ENCODE assay signal across 8 mouse cellular contexts in genomic region chr4:146067594-146067993, GRCm38 (mm10). TPM values are rescaled to one million over a fixed set of nuclear protein-coding genes. Genes with fewer than 3 reads are reported as not detected.
DNase-seq lines count a peak whose midpoint lies in the region; ATAC-seq and TF ChIP-seq lines count a peak whose summit lies in the region.
"Not testable (repeated sequence)": the region's sequence is repeated elsewhere in the genome, so short reads cannot be mapped to it uniquely, and the experiment has no call there.

No protein-coding gene starts in this region.

- not testable (repeated sequence) for H3K27me3 ChIP-seq in E14TG2a.4 (ENCODE audit: insufficient read depth, low read length); forebrain, embryonic 15.5 days; hindbrain, embryonic 12.5 days; kidney, embryonic 16.5 days (ENCODE audit: insufficient read depth, low read length); liver, embryonic 15.5 days; neural tube, embryonic 11.5 days (ENCODE audit: control insufficient read depth, insufficient read depth, low read length)

- H3K36me3 ChIP-seq in E14TG2a.4 (ENCODE audit: insufficient read depth, low read length); forebrain, embryonic 15.5 days; hindbrain, embryonic 12.5 days; kidney, embryonic 16.5 days (ENCODE audit: insufficient read depth, low read length); liver, embryonic 15.5 days (replicated peaks); neural tube, embryonic 11.5 days (ENCODE audit: control insufficient read depth, insufficient read depth, low read length): not testable (repeated sequence)

- peaks cover 53% of the 10 kb centered on the region for H3K9me3 ChIP-seq in E14TG2a.4 (ENCODE audit: low read length)
- peaks cover 17% of the 10 kb centered on the region for H3K9me3 ChIP-seq in forebrain, embryonic 15.5 days
- peaks cover 35% of the 10 kb centered on the region for H3K9me3 ChIP-seq in hindbrain, embryonic 12.5 days (replicated peaks)
- peaks cover 26% of the 10 kb centered on the region for H3K9me3 ChIP-seq in kidney, embryonic 16.5 days (ENCODE audit: low read length)
- H3K9me3 ChIP-seq in liver, embryonic 15.5 days (replicated peaks); neural tube, embryonic 11.5 days (ENCODE audit: control insufficient read depth, low read length): not testable (repeated sequence)

- H3K9ac ChIP-seq in forebrain, embryonic 15.5 days (replicated peaks); hindbrain, embryonic 12.5 days; kidney, embryonic 16.5 days (replicated peaks; ENCODE audit: low read length); liver, embryonic 15.5 days; neural tube, embryonic 11.5 days (ENCODE audit: low read length): not testable (repeated sequence)

- TF ChIP-seq CTCF in E14TG2a.4 (conservative IDR thresholded peaks at IDR 0.05; ENCODE audit: low read length): not testable (repeated sequence)

- H3K4me2 ChIP-seq in forebrain, embryonic 15.5 days (replicated peaks): peak overlapping the region; percentile 8; the same call in 1 of the 2 replicates
- peak overlapping the region; percentile 49 for H3K4me2 ChIP-seq in hindbrain, embryonic 12.5 days (replicated peaks)
- H3K4me2 ChIP-seq in kidney, embryonic 16.5 days (replicated peaks; ENCODE audit: low read depth, low read length): peak overlapping the region; percentile 46
- peak overlapping the region; percentile 40 for H3K4me2 ChIP-seq in liver, embryonic 15.5 days
- peak overlapping the region; percentile 32 for H3K4me2 ChIP-seq in neural tube, embryonic 11.5 days (ENCODE audit: low read depth)

- H3K4me3 ChIP-seq in E14TG2a.4 (replicated peaks; ENCODE audit: low read length): peak overlapping the region; percentile 93
- not testable (repeated sequence) for H3K4me3 ChIP-seq in forebrain, embryonic 15.5 days; liver, embryonic 15.5 days (replicated peaks)
- peak overlapping the region; percentile 33 for H3K4me3 ChIP-seq in hindbrain, embryonic 12.5 days
- peak overlapping the region; percentile 25 for H3K4me3 ChIP-seq in kidney, embryonic 16.5 days (ENCODE audit: low read length)
- H3K4me3 ChIP-seq in neural tube, embryonic 11.5 days (ENCODE audit: low read depth, low read length): peak overlapping the region; percentile 20

- H3K4me1 ChIP-seq in E14TG2a.4 (replicated peaks; ENCODE audit: low read depth, low read length); forebrain, embryonic 15.5 days; hindbrain, embryonic 12.5 days; kidney, embryonic 16.5 days (ENCODE audit: insufficient read depth, low read length); liver, embryonic 15.5 days (replicated peaks); neural tube, embryonic 11.5 days (ENCODE audit: control insufficient read depth, insufficient read depth, low read length): not testable (repeated sequence)

- peak; percentile 25 for DNase-seq in embryo, embryonic 11 days
- peak; percentile 23 for DNase-seq in neural tube, embryonic 11.5 days (ENCODE audit: low spot score)
- DNase-seq in thymus, postnatal 14 days: peak; percentile 6

- not testable (repeated sequence) for H3K27ac ChIP-seq in forebrain, embryonic 15.5 days (replicated peaks); hindbrain, embryonic 12.5 days; kidney, embryonic 16.5 days (ENCODE audit: low read length); liver, embryonic 15.5 days (replicated peaks); neural tube, embryonic 11.5 days (ENCODE audit: low read depth, low read length)

- WGBS in forebrain, embryonic 15.5 days: 24% methylated on average over 55 of the region's 55 CpGs
- WGBS in hindbrain, embryonic 12.5 days: 22% methylated on average over 55 of the region's 55 CpGs
- 21% methylated on average over 51 of the region's 55 CpGs for WGBS in kidney, embryonic 16.5 days
- 23% methylated on average over 55 of the region's 55 CpGs for WGBS in liver, embryonic 15.5 days (ENCODE audit: insufficient replicate concordance)
- 18% methylated on average over 55 of the region's 55 CpGs for WGBS in neural tube, embryonic 11.5 days

- ATAC-seq in forebrain, embryonic 15.5 days (replicated peaks); hindbrain, embryonic 12.5 days (ENCODE audit: low FRiP score); kidney, embryonic 16.5 days (ENCODE audit: low FRiP score, low TSS enrichment); liver, embryonic 15.5 days (ENCODE audit: insufficient read depth): not testable (repeated sequence)
- peak; percentile 58; the same call in 1 of the 2 replicates for ATAC-seq in neural tube, embryonic 11.5 days (ENCODE audit: insufficient read depth, low FRiP score, low TSS enrichment)

RNA-seq across cellular contexts. Expression of gene Zfp987, which starts 29.5 kb away (rescaled TPM):
- polyA plus RNA-seq in forebrain, embryonic 15.5 days (2015; fragmentation: Nextera tagmentation; extraction: Ambion mirVana): not detected in 2 replicates
- polyA plus RNA-seq in hindbrain, embryonic 12.5 days (2016; fragmentation: Nextera tagmentation; extraction: Ambion mirVana): not detected in 2 replicates
- not detected in 2 replicates for polyA plus RNA-seq in kidney, embryonic 16.5 days (2015; fragmentation: Nextera tagmentation; extraction: Ambion mirVana)
- 0.10 TPM in 2 replicates for polyA plus RNA-seq in liver, embryonic 15.5 days (2015; fragmentation: Nextera tagmentation; extraction: Ambion mirVana)
- not detected in 2 replicates for polyA plus RNA-seq in neural tube, embryonic 11.5 days (2014; fragmentation: Nextera tagmentation; extraction: Ambion mirVana)
